Mouse (Mus musculus) adrenal gland, adult 18-20 months (tissue): ENCODE results near the gene Crygb. TPM values are rescaled to one million over a fixed set of nuclear protein-coding genes. Genes with fewer than 3 reads are reported as not detected.

ENCODE experiments used
- DNase-seq, 2 experiments: peaks; one replicate each; pipeline ENCODE4 v3.0.0; 2021 to 2022; ENCODE audit warnings: low spot score in 2 of 2
- long read RNA-seq, 2 experiments: library from polyadenylated mRNA; stranded (forward); transcript quantifications; one replicate each; pipeline ENCODE4 v2.0.0; 2021
- total RNA-seq, 2 experiments: library from RNA; stranded (reverse); gene quantifications; 1 replicate in 1 of 2; 2 replicates in 1 of 2; pipeline ENCODE4 v1.2.3; 2021

Gene Crygb
- total RNA-seq: not detected
- long read RNA-seq, experiment 1: 0 reads
- long read RNA-seq, experiment 2: 0 reads

- no peak for DNase-seq
Measured at GRCm38 (mm10) chr1:65082188-65082587, at the start of gene Crygb. Crygb (minus strand) TSS chr1:65082288.

GRCm38 (mm10) chr1:65131671-65132070 is 49.6 kb upstream of the Crygb start:
- no peak for DNase-seq

GRCm38 (mm10) chr1:65130226-65130625 is 48.1 kb upstream of the Crygb start:
- DNase-seq: no peak

GRCm38 (mm10) chr1:65129634-65130180 is 47.6 kb upstream of the Crygb start:
- no peak for DNase-seq

- DNase-seq: no peak
Measured at GRCm38 (mm10) chr1:65122574-65123372, 40.7 kb upstream of the Crygb start, which contains the start of gene D630023F18Rik. D630023F18Rik (minus strand) TSS chr1:65123214.

- DNase-seq: no peak
Measured at GRCm38 (mm10) chr1:65119438-65119837, 37.4 kb upstream of the Crygb start, which contains the start of gene Gm28845. Gm28845 (minus strand) TSS chr1:65119558.

- no peak for DNase-seq
Measured at GRCm38 (mm10) chr1:65118150-65118913, 36.2 kb upstream of the Crygb start.

- DNase-seq: no peak
Measured at GRCm38 (mm10) chr1:65113536-65114172, 31.6 kb upstream of the Crygb start.

- DNase-seq: peak in 1 of 2 experiments; percentile 35
Measured at GRCm38 (mm10) chr1:65112807-65113196, 30.7 kb upstream of the Crygb start.

- DNase-seq: peak; percentile 66 to 72
Measured at GRCm38 (mm10) chr1:65112031-65112806, 30.1 kb upstream of the Crygb start.

- no peak for DNase-seq
Measured at GRCm38 (mm10) chr1:65109756-65110435, 27.8 kb upstream of the Crygb start.

GRCm38 (mm10) chr1:65109196-65109595 is 27.1 kb upstream of the Crygb start:
- DNase-seq: no peak

GRCm38 (mm10) chr1:65107654-65108279 is 25.7 kb upstream of the Crygb start:
- no peak for DNase-seq

GRCm38 (mm10) chr1:65103273-65103672 is 21.2 kb upstream of the Crygb start, which contains the start of gene Cryga:
Cryga (minus strand) TSS chr1:65103373.
- no peak for DNase-seq

GRCm38 (mm10) chr1:65096953-65097352 is 14.9 kb upstream of the Crygb start:
- no peak for DNase-seq

GRCm38 (mm10) chr1:65091566-65091965 is 9.5 kb upstream of the Crygb start:
- DNase-seq: no peak

- DNase-seq: peak in 1 of 2 experiments; percentile 47
Measured at GRCm38 (mm10) chr1:65090370-65090769, 8.3 kb upstream of the Crygb start.

- DNase-seq: no peak
Measured at GRCm38 (mm10) chr1:65088567-65089356, 6.7 kb upstream of the Crygb start.
